Mouse (Mus musculus): ENCODE data around the gene Lin7b. TPM values are rescaled to one million over a fixed set of nuclear protein-coding genes. Genes with fewer than 3 reads are reported as not detected.

Gene Lin7b
- polyA plus RNA-seq, 1 experiment, result 2.7 TPM

DNA sequence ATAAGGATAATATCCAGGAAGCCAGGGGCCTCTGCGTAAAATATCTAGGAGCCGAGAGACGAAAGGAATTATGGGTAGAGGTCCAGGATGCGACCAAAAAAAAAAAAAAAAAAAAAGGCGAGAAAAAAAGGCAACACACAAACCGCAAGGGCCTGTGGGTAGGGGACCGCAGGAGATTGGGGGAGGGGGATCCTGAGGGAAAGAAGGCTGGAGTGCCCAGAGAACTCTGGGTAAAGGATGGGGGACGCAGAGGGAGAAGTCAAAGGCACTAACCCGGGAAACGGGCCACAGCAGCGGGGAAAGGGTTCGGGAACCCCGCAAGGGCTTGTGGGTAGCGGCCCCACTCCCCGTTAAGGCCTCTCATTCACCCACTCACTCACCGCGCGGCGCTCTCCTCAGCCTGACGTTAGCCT lies 24.8 kb upstream of the Lin7b start:
- DNase-seq, result no peak
- Histone ChIP-seq H3K4me1 (ENCODE audit: control insufficient read depth, insufficient read depth, low read length) (peaks cover 8% of the 10 kb centered on the region; the same call in 1 of the 2 replicates), H3K27ac (ENCODE audit: insufficient read depth, low read depth, low read length) (peak overlapping the region; percentile 63), H3K27me3 (replicated peaks; ENCODE audit: control insufficient read depth, insufficient read depth, low read length) (no peaks in the 10 kb centered on the region), H3K4me3 (ENCODE audit: insufficient read depth, low read depth, low read length) (peak overlapping the region; percentile 75), H3K36me3 (ENCODE audit: control insufficient read depth, insufficient read depth, low read length) (peaks cover 4% of the 10 kb centered on the region; the same call in 1 of the 2 replicates)
- WGBS, result under 1% methylated on average over 17 of the region's 20 CpGs
- no peak for TF ChIP-seq POLR2A (IDR thresholded peaks at IDR 0.05; ENCODE audit: low read depth, low read length)
- TF ChIP-seq CTCF (conservative IDR thresholded peaks at IDR 0.05; ENCODE audit: insufficient read depth, insufficient read length, low read depth, low read length), result no peak

DNA sequence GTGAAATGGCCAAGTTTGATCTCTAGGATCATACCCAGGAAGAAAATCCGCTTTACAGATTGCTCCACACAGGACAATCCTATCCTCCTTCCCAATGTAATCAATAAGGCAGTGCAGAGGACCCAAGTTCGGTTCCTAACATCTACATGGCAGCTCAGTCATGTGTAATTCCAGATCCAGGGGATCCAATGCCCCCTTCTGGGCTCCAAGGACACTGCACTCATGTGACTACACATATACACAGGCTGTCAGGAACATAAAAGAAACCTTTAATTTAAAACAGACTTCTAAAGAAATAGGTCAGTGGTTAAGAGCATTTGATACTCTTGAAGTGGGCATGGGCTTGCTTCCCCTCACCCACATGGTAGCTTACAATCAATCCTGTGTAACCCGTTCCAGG lies 15.7 kb upstream of the Lin7b start:
- TF ChIP-seq POLR2A (IDR thresholded peaks at IDR 0.05; ENCODE audit: low read depth, low read length) (no peak), CTCF (conservative IDR thresholded peaks at IDR 0.05; ENCODE audit: insufficient read depth, insufficient read length, low read depth, low read length) (0 out of 2 replicates have a peak, but pooled peaks have one; percentile 11)
- no peak overlapping the region for H3K4me3 ChIP-seq (ENCODE audit: insufficient read depth, low read depth, low read length)
- no peaks in the 10 kb centered on the region for H3K4me1 ChIP-seq (ENCODE audit: control insufficient read depth, insufficient read depth, low read length)
- WGBS, result 87% methylated on average over 3 of the region's 3 CpGs
- H3K27me3 ChIP-seq (replicated peaks; ENCODE audit: control insufficient read depth, insufficient read depth, low read length), result no peaks in the 10 kb centered on the region
- H3K36me3 ChIP-seq (ENCODE audit: control insufficient read depth, insufficient read depth, low read length), result peaks cover 20% of the 10 kb centered on the region
- no peak overlapping the region for H3K27ac ChIP-seq (ENCODE audit: insufficient read depth, low read depth, low read length)
- no peak for DNase-seq

- TF ChIP-seq CTCF (conservative IDR thresholded peaks at IDR 0.05; ENCODE audit: insufficient read depth, insufficient read length, low read depth, low read length) (no peak), POLR2A (IDR thresholded peaks at IDR 0.05; ENCODE audit: low read depth, low read length) (no peak)
- no peaks in the 10 kb centered on the region for H3K4me1 ChIP-seq (ENCODE audit: control insufficient read depth, insufficient read depth, low read length)
- H3K27ac ChIP-seq (ENCODE audit: insufficient read depth, low read depth, low read length), result no peak overlapping the region
- no peak for DNase-seq
- H3K4me3 ChIP-seq (ENCODE audit: insufficient read depth, low read depth, low read length), result no peak overlapping the region
- no peaks in the 10 kb centered on the region; the same call in 1 of the 2 replicates for H3K36me3 ChIP-seq (ENCODE audit: control insufficient read depth, insufficient read depth, low read length)
- H3K27me3 ChIP-seq (replicated peaks; ENCODE audit: control insufficient read depth, insufficient read depth, low read length), result no peaks in the 10 kb centered on the region
- WGBS, result 83% methylated on average over 1 of the region's 1 CpGs
Measured at GRCm38 (mm10) chr7:45376057-45376456, 5.7 kb upstream of the Lin7b start.

GRCm38 (mm10) chr7:45374620-45375019 lies 4.2 kb upstream of the Lin7b start:
- H3K36me3 ChIP-seq (ENCODE audit: control insufficient read depth, insufficient read depth, low read length), result no peaks in the 10 kb centered on the region; the same call in 1 of the 2 replicates

DNA sequence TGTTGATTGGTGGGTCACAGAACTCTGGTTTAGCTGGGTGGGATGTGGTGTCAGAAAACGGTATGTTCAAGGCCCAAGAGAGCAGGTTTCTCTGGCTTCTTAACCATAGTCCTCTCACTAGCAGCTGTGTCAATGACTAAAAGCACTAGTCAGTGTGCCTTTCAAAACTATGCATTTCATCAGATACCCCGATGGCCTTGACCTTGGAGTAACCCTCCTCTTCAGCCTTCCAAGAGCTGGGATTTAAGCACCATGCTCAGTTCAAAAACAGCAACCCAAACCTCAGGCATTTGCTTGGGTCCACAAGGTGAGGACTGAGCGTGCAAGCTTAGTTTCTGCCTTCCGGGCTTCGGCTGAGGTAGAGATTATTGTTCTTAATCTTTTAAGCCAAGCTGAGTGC lies 2.0 kb upstream of the Lin7b start:
- no peak for DNase-seq
- no peaks in the 10 kb centered on the region; the same call in 1 of the 2 replicates for H3K36me3 ChIP-seq (ENCODE audit: control insufficient read depth, insufficient read depth, low read length)
- no peak for TF ChIP-seq POLR2A (IDR thresholded peaks at IDR 0.05; ENCODE audit: low read depth, low read length)
- no peak for TF ChIP-seq CTCF (conservative IDR thresholded peaks at IDR 0.05; ENCODE audit: insufficient read depth, insufficient read length, low read depth, low read length)
- no peaks in the 10 kb centered on the region for H3K27me3 ChIP-seq (replicated peaks; ENCODE audit: control insufficient read depth, insufficient read depth, low read length)
- 75% methylated on average over 5 of the region's 5 CpGs for WGBS
- no peaks in the 10 kb centered on the region; the same call in 1 of the 2 replicates for H3K4me1 ChIP-seq (ENCODE audit: control insufficient read depth, insufficient read depth, low read length)
- H3K27ac ChIP-seq (ENCODE audit: insufficient read depth, low read depth, low read length), result no peak overlapping the region
- H3K4me3 ChIP-seq (ENCODE audit: insufficient read depth, low read depth, low read length), result no peak overlapping the region

More at GRCm38 (mm10) chr7:45374620-45375019, 4.2 kb upstream of the Lin7b start:
- Histone ChIP-seq H3K27ac (ENCODE audit: insufficient read depth, low read depth, low read length) (no peak overlapping the region), H3K4me3 (ENCODE audit: insufficient read depth, low read depth, low read length) (no peak overlapping the region), H3K27me3 (replicated peaks; ENCODE audit: control insufficient read depth, insufficient read depth, low read length) (no peaks in the 10 kb centered on the region), H3K4me1 (ENCODE audit: control insufficient read depth, insufficient read depth, low read length) (no peaks in the 10 kb centered on the region; the same call in 1 of the 2 replicates)
- no peak for DNase-seq
- TF ChIP-seq POLR2A (IDR thresholded peaks at IDR 0.05; ENCODE audit: low read depth, low read length) (no peak), CTCF (conservative IDR thresholded peaks at IDR 0.05; ENCODE audit: insufficient read depth, insufficient read length, low read depth, low read length) (no peak)
- WGBS, result 93% methylated on average over 8 of the region's 8 CpGs

DNA sequence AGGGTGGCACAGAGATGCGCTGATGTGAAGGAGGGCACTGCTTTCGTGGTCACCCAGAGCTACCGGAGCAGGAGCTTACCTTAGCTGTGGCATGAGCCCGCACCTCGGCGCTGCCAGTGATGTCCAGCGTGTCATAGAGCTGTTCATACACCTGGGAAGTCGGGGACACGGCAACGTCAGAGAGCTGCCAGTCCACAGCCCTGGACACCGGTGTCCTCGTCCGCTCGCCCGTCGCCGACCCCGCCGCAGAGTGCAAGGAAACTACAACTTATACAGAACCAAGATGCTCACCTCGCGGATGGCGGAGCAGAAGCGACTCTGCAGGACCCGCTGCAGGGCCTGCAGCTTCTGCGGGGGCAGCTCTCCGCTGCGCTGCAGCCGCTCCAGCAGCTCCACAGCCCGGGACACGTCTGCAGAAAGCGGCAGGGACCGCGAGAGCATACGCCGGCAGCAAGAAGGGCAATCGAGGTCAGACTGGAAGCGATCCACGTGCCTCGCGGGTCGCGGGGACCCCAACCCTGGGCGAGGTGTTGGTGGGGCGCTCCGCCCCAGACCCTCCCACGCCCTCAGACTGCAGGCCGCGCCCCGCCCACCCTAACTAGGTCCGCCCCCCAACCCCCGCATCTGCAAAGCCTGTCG lies 428 bp downstream of the Lin7b start:
- H3K4me1 ChIP-seq (ENCODE audit: control insufficient read depth, insufficient read depth, low read length), result no peaks in the 10 kb centered on the region; the same call in 1 of the 2 replicates
- no peak for TF ChIP-seq CTCF (conservative IDR thresholded peaks at IDR 0.05; ENCODE audit: insufficient read depth, insufficient read length, low read depth, low read length)
- no peak for TF ChIP-seq POLR2A (IDR thresholded peaks at IDR 0.05; ENCODE audit: low read depth, low read length)
- no peaks in the 10 kb centered on the region for H3K27me3 ChIP-seq (replicated peaks; ENCODE audit: control insufficient read depth, insufficient read depth, low read length)
- H3K27ac ChIP-seq (ENCODE audit: insufficient read depth, low read depth, low read length), result no peak overlapping the region
- 6% methylated on average over 52 of the region's 52 CpGs for WGBS
- H3K36me3 ChIP-seq (ENCODE audit: control insufficient read depth, insufficient read depth, low read length), result no peaks in the 10 kb centered on the region
- no peak for DNase-seq
- H3K4me3 ChIP-seq (ENCODE audit: insufficient read depth, low read depth, low read length), result peak overlapping the region; percentile 57

GRCm38 (mm10) chr7:45369022-45369745 lies 1.2 kb downstream of the Lin7b start:
- DNase-seq, result no peak
- 81% methylated on average over 16 of the region's 16 CpGs for WGBS

More at GRCm38 (mm10) chr7:45369022-45369745, 1.2 kb downstream of the Lin7b start:
- no peak for TF ChIP-seq CTCF (conservative IDR thresholded peaks at IDR 0.05; ENCODE audit: insufficient read depth, insufficient read length, low read depth, low read length)
- no peaks in the 10 kb centered on the region for H3K27me3 ChIP-seq (replicated peaks; ENCODE audit: control insufficient read depth, insufficient read depth, low read length)
- no peaks in the 10 kb centered on the region for H3K36me3 ChIP-seq (ENCODE audit: control insufficient read depth, insufficient read depth, low read length)
- H3K4me3 ChIP-seq (ENCODE audit: insufficient read depth, low read depth, low read length), result no peak overlapping the region
- no peak overlapping the region for H3K27ac ChIP-seq (ENCODE audit: insufficient read depth, low read depth, low read length)
- no peaks in the 10 kb centered on the region; the same call in 1 of the 2 replicates for H3K4me1 ChIP-seq (ENCODE audit: control insufficient read depth, insufficient read depth, low read length)
